ENCODE assay signal across 22 mouse cellular contexts in the genomic region with DNA sequence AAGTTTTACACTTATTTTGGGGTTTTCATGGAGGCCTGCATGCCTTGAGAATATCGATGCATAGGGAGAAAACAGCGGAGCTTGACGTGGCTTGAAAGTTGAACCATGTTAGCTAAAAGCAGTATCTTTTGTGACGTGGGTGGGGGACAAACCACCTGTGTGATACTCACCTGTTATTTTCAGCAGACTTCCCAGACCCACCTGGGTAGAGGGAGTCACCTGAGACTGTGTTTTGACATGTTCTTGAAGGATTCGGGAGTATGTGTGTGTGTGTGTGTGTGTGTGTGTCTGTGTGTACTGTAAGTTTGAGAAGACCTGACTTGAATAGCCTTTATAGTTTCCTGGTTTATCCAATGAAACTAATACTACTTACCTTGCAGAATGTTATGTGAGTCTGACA. TPM values are rescaled to one million over a fixed set of nuclear protein-coding genes. Genes with fewer than 3 reads are reported as not detected.
A peak's percentile ranks its signal among the peaks of the same experiment; 100 is the strongest.
DNase-seq lines count a peak whose midpoint lies in the region; ATAC-seq lines count a peak whose summit lies in the region.
"Had no signal": no experiment of that assay in that cellular context is flagged by ENCODE, and none has a peak within 500 bp of the region (broad histone marks: within the 10 kb centered on the region; RNA-seq: fewer than 3 reads in every experiment).

No protein-coding gene starts in this region.

- H3K4me2 ChIP-seq in forebrain, embryonic 11.5 days (ENCODE audit: low read depth, low read length, severe bottlenecking), result no peak overlapping the region
- H3K4me2 ChIP-seq in forebrain, embryonic 12.5 days, result no peak overlapping the region
- no peak overlapping the region for H3K4me2 ChIP-seq in intestine, embryonic 14.5 days (ENCODE audit: low read length)
- H3K4me2 ChIP-seq in intestine, embryonic 16.5 days (ENCODE audit: low read depth, low read length), result no peak overlapping the region
- H3K4me2 ChIP-seq in neural tube, embryonic 11.5 days (ENCODE audit: low read depth), result no peak overlapping the region
- no peak overlapping the region for H3K4me2 ChIP-seq in neural tube, embryonic 15.5 days
- H3K4me2 ChIP-seq: embryonic facial prominence, embryonic 12.5 days; forebrain, embryonic 13.5 days; heart, embryonic 11.5 days had no signal

- DNase-seq in forebrain, embryonic 11.5 days (ENCODE audit: low spot score), result peak; percentile 18
- DNase-seq in intestine, embryonic 14.5 days (ENCODE audit: low spot score), result peak; percentile 10
- no peak for DNase-seq in neural tube, embryonic 11.5 days (ENCODE audit: low spot score)
- DNase-seq in urinary bladder, postnatal 10 days (ENCODE audit: low spot score), result no peak
- DNase-seq: adrenal gland, adult 2 months; adrenal gland, postnatal 14 days; cerebellum, adult 11 months; cerebellum, adult 2 months; cerebellum, postnatal 10 days; cerebellum, postnatal 36 days; gastrocnemius, adult 2 months; gastrocnemius, postnatal 14 days; heart, adult 11 months; kidney, adult 8-10 months had no signal

- no peaks in the 10 kb centered on the region for H3K9me3 ChIP-seq in forebrain, embryonic 11.5 days (ENCODE audit: control insufficient read depth, low read length)
- H3K9me3 ChIP-seq in forebrain, embryonic 12.5 days, result no peaks in the 10 kb centered on the region
- H3K9me3 ChIP-seq in intestine, embryonic 14.5 days (ENCODE audit: control insufficient read depth, low read length), result no peaks in the 10 kb centered on the region
- no peaks in the 10 kb centered on the region for H3K9me3 ChIP-seq in intestine, embryonic 16.5 days (ENCODE audit: control insufficient read depth, low read length)
- H3K9me3 ChIP-seq in neural tube, embryonic 11.5 days (ENCODE audit: control insufficient read depth, low read length), result no peaks in the 10 kb centered on the region
- H3K9me3 ChIP-seq in neural tube, embryonic 15.5 days (replicated peaks), result no peaks in the 10 kb centered on the region
- H3K9me3 ChIP-seq: embryonic facial prominence, embryonic 12.5 days; forebrain, embryonic 13.5 days had no signal

- H3K4me3 ChIP-seq in forebrain, embryonic 11.5 days (ENCODE audit: low read depth, low read length), result no peak overlapping the region
- H3K4me3 ChIP-seq in forebrain, embryonic 12.5 days (replicated peaks), result no peak overlapping the region
- H3K4me3 ChIP-seq in intestine, embryonic 14.5 days (ENCODE audit: low read depth, low read length), result no peak overlapping the region
- H3K4me3 ChIP-seq in intestine, embryonic 16.5 days (ENCODE audit: low read length), result no peak overlapping the region
- H3K4me3 ChIP-seq in neural tube, embryonic 11.5 days (ENCODE audit: low read depth, low read length), result no peak overlapping the region
- no peak overlapping the region for H3K4me3 ChIP-seq in neural tube, embryonic 15.5 days (replicated peaks)
- H3K4me3 ChIP-seq: embryonic facial prominence, embryonic 12.5 days; forebrain, embryonic 13.5 days; gastrocnemius, adult 2 months had no signal

- H3K9ac ChIP-seq in forebrain, embryonic 11.5 days (ENCODE audit: low read length), result no peak overlapping the region
- no peak overlapping the region for H3K9ac ChIP-seq in forebrain, embryonic 12.5 days
- no peak overlapping the region for H3K9ac ChIP-seq in intestine, embryonic 14.5 days (ENCODE audit: low read length)
- no peak overlapping the region for H3K9ac ChIP-seq in intestine, embryonic 16.5 days (ENCODE audit: low read depth, low read length)
- H3K9ac ChIP-seq in neural tube, embryonic 11.5 days (ENCODE audit: low read length), result no peak overlapping the region
- H3K9ac ChIP-seq in neural tube, embryonic 15.5 days (replicated peaks), result no peak overlapping the region
- H3K9ac ChIP-seq: embryonic facial prominence, embryonic 12.5 days; forebrain, embryonic 13.5 days had no signal

- 82% methylated on average over 5 of the region's 5 CpGs for WGBS in forebrain, embryonic 11.5 days
- WGBS in forebrain, embryonic 12.5 days, result 76% methylated on average over 5 of the region's 5 CpGs
- WGBS in intestine, embryonic 14.5 days, result 90% methylated on average over 5 of the region's 5 CpGs
- 89% methylated on average over 5 of the region's 5 CpGs for WGBS in intestine, embryonic 16.5 days
- 86% methylated on average over 5 of the region's 5 CpGs for WGBS in neural tube, embryonic 11.5 days
- 80% methylated on average over 5 of the region's 5 CpGs for WGBS in neural tube, embryonic 15.5 days

- H3K4me1 ChIP-seq in forebrain, embryonic 11.5 days (replicated peaks; ENCODE audit: control insufficient read depth, insufficient read depth, low read length), result no peaks in the 10 kb centered on the region
- peaks cover 17% of the 10 kb centered on the region for H3K4me1 ChIP-seq in forebrain, embryonic 12.5 days
- peaks cover 3% of the 10 kb centered on the region for H3K4me1 ChIP-seq in intestine, embryonic 14.5 days (replicated peaks; ENCODE audit: control insufficient read depth, insufficient read depth, low read length)
- peaks cover 9% of the 10 kb centered on the region for H3K4me1 ChIP-seq in intestine, embryonic 16.5 days (ENCODE audit: control insufficient read depth, insufficient read depth, low read length)
- 0 out of 2 replicates have a peak, but pooled peaks cover 4% of the 10 kb centered on the region for H3K4me1 ChIP-seq in neural tube, embryonic 11.5 days (ENCODE audit: control insufficient read depth, insufficient read depth, low read length)
- H3K4me1 ChIP-seq in neural tube, embryonic 15.5 days, result no peaks in the 10 kb centered on the region
- H3K4me1 ChIP-seq: embryonic facial prominence, embryonic 12.5 days had no signal

- no peaks in the 10 kb centered on the region for H3K27me3 ChIP-seq in forebrain, embryonic 11.5 days (ENCODE audit: control insufficient read depth, insufficient read depth, low read length)
- H3K27me3 ChIP-seq in forebrain, embryonic 12.5 days, result no peaks in the 10 kb centered on the region
- no peaks in the 10 kb centered on the region for H3K27me3 ChIP-seq in intestine, embryonic 14.5 days (replicated peaks; ENCODE audit: control insufficient read depth, insufficient read depth, low read length)
- H3K27me3 ChIP-seq in intestine, embryonic 16.5 days (replicated peaks; ENCODE audit: control insufficient read depth, insufficient read depth, low read length), result no peaks in the 10 kb centered on the region
- no peaks in the 10 kb centered on the region for H3K27me3 ChIP-seq in neural tube, embryonic 11.5 days (ENCODE audit: control insufficient read depth, insufficient read depth, low read length)
- H3K27me3 ChIP-seq in neural tube, embryonic 15.5 days (replicated peaks), result no peaks in the 10 kb centered on the region
- H3K27me3 ChIP-seq: embryonic facial prominence, embryonic 12.5 days; forebrain, embryonic 13.5 days had no signal

- ATAC-seq in forebrain, embryonic 11.5 days (replicated peaks; ENCODE audit: low FRiP score), result no peak
- ATAC-seq in forebrain, embryonic 12.5 days (ENCODE audit: low FRiP score), result no peak
- ATAC-seq in intestine, embryonic 14.5 days (replicated peaks; ENCODE audit: low FRiP score, low TSS enrichment, low read depth), result no peak
- ATAC-seq in intestine, embryonic 16.5 days, result no peak
- no peak; the same call in 1 of the 2 replicates for ATAC-seq in neural tube, embryonic 11.5 days (ENCODE audit: insufficient read depth, low FRiP score, low TSS enrichment)
- no peak for ATAC-seq in neural tube, embryonic 15.5 days (ENCODE audit: low FRiP score)
- ATAC-seq: CD4-positive, CD25-positive, alpha-beta regulatory T cell, adult 4 months; forebrain, embryonic 13.5 days; intestine, postnatal 0 days had no signal

- no peaks in the 10 kb centered on the region for H3K36me3 ChIP-seq in forebrain, embryonic 11.5 days (ENCODE audit: control insufficient read depth, insufficient read depth, low read length)
- H3K36me3 ChIP-seq in forebrain, embryonic 12.5 days (replicated peaks), result 0 out of 2 replicates have a peak, but pooled peaks cover 3% of the 10 kb centered on the region
- peaks cover 5% of the 10 kb centered on the region; the same call in 1 of the 2 replicates for H3K36me3 ChIP-seq in intestine, embryonic 14.5 days (ENCODE audit: control insufficient read depth, insufficient read depth, low read length)
- peaks cover 3% of the 10 kb centered on the region; the same call in 1 of the 2 replicates for H3K36me3 ChIP-seq in intestine, embryonic 16.5 days (ENCODE audit: control insufficient read depth, insufficient read depth, low read length)
- H3K36me3 ChIP-seq in neural tube, embryonic 11.5 days (ENCODE audit: control insufficient read depth, insufficient read depth, low read length), result no peaks in the 10 kb centered on the region
- no peaks in the 10 kb centered on the region for H3K36me3 ChIP-seq in neural tube, embryonic 15.5 days
- H3K36me3 ChIP-seq: embryonic facial prominence, embryonic 12.5 days had no signal

- no peak overlapping the region for H3K27ac ChIP-seq in forebrain, embryonic 11.5 days (ENCODE audit: low read depth, low read length)
- H3K27ac ChIP-seq in forebrain, embryonic 12.5 days, result no peak overlapping the region
- no peak overlapping the region for H3K27ac ChIP-seq in intestine, embryonic 14.5 days (ENCODE audit: low read depth)
- no peak overlapping the region for H3K27ac ChIP-seq in intestine, embryonic 16.5 days (ENCODE audit: low read length)
- 0 out of 2 replicates have a peak overlapping the region, but pooled peaks have one; percentile 55 for H3K27ac ChIP-seq in neural tube, embryonic 11.5 days (ENCODE audit: low read depth, low read length)
- no peak overlapping the region for H3K27ac ChIP-seq in neural tube, embryonic 15.5 days (replicated peaks)
- H3K27ac ChIP-seq: embryonic facial prominence, embryonic 12.5 days; forebrain, embryonic 13.5 days; gastrocnemius, adult 2 months had no signal

RNA-seq across cellular contexts. Expression of gene Pawr, which starts 7.2 kb away (rescaled TPM):
- polyA plus RNA-seq in forebrain, embryonic 11.5 days (2014; fragmentation: Nextera tagmentation; extraction: Ambion mirVana), result 18.3 and 20.5 TPM in 2 replicates
- polyA plus RNA-seq in forebrain, embryonic 12.5 days (2016; fragmentation: Nextera tagmentation; extraction: Ambion mirVana), result 13.3 and 13.4 TPM in 2 replicates
- polyA plus RNA-seq in intestine, embryonic 14.5 days (2014; fragmentation: Nextera tagmentation; extraction: Ambion mirVana), result 12.9 and 13.3 TPM in 2 replicates
- polyA plus RNA-seq in intestine, embryonic 16.5 days (2015; fragmentation: Nextera tagmentation; extraction: Ambion mirVana), result 4.5 and 7.6 TPM in 2 replicates
- 15.1 TPM in 2 replicates for polyA plus RNA-seq in neural tube, embryonic 11.5 days (2014; fragmentation: Nextera tagmentation; extraction: Ambion mirVana)
- 2.9 and 3.3 TPM in 2 replicates for polyA plus RNA-seq in neural tube, embryonic 15.5 days (2015; fragmentation: Nextera tagmentation; extraction: Ambion mirVana)
- polyA plus RNA-seq: CD4-positive, CD25-positive, alpha-beta regulatory T cell, adult 4 months had no signal

Comparison
In these comparisons a context has a peak if more than half of its experiments do, and no peak if none do; other contexts are left out.
1. DNase-seq: peak in forebrain, embryonic 11.5 days (single experiment) and intestine, embryonic 14.5 days (single experiment); none in neural tube, embryonic 11.5 days (single experiment) and urinary bladder, postnatal 10 days (single experiment).